Mouse (Mus musculus): ENCODE data around the gene Vmn1r211. TPM values are rescaled to one million over a fixed set of nuclear protein-coding genes. Genes with fewer than 3 reads are reported as not detected.
"Not testable (repeated sequence)": the region's sequence is repeated elsewhere in the genome, so short reads cannot be mapped to it uniquely, and the experiment has no call there.

Vmn1r211 gene
- not detected in 2 replicates for total RNA-seq (2017)

DNA sequence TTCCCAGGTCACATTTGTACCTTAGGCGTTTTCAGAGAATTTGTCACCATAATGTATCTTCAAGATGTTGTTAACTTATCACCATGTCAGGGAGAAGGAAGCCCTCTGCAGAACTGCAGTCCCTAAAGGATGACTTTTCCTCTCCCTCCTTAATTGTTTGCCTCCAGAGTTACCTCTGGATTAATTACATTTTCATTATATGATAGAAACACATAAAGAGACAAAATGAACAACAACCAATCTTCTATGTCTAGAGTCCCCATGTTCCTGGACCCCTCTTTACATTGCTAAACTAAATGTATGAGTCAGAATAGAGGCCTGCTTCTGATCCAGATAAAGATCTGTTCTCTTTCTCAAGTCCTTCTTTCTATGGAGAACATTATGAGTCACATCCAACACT lies at the start of gene Vmn1r211:
Gene Vmn1r211 (minus strand): TSS at position 101 of the 400 bp plus-strand sequence.
- no peak for ATAC-seq (replicated peaks; ENCODE audit: low read depth, poor library complexity, severe bottlenecking)

GRCm38 (mm10) chr13:22884105-22884504 lies 26.7 kb upstream of the Vmn1r211 start, which contains the start of gene Vmn1r212:
Gene Vmn1r212, minus strand, starts transcription at chr13:22884205.
- ATAC-seq (replicated peaks; ENCODE audit: low read depth, poor library complexity, severe bottlenecking): no peak

DNA sequence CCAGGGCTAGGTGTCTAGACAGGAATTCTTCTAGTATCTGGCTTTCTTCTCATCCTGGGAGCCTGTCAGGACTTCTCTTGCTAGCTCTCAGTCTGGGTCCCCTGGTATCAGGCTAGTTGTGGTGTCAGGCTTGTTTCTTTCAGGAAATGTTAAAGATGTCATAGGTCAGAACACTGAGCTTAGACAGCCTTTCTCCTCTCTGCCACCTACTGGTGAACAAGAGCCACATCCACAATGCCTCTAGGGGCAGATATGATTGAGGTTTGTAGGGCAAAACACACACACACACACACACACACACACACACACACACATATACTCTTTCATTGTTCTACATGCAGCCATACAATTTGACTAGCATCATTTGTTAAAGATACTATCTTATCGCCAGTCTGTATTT lies 21.9 kb upstream of the Vmn1r211 start:
- no peak for ATAC-seq (replicated peaks; ENCODE audit: low read depth, poor library complexity, severe bottlenecking)

DNA sequence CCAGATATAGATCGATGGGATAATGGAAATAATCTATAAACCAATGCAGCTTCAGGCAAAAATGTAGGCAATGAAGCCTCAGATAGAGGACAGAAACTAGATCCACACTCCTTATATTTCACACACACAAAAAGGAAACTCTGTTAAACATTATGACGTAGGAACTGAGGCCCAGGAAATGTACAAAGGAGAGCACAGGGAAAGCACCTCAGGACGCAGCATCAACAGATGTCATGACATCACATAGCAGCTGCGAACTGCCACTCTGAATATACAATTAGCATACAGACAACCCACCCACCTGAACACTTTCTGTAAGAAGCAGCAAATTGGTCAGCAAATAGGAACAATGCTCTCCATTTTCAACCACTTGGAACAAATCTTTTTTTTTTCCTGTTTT lies 2.6 kb downstream of the Vmn1r211 start:
- no peak for ATAC-seq (replicated peaks; ENCODE audit: low read depth, poor library complexity, severe bottlenecking)

GRCm38 (mm10) chr13:22846798-22847197 lies 10.6 kb downstream of the Vmn1r211 start:
- ATAC-seq (replicated peaks; ENCODE audit: low read depth, poor library complexity, severe bottlenecking): no peak

- not testable (repeated sequence) for ATAC-seq (replicated peaks; ENCODE audit: low read depth, poor library complexity, severe bottlenecking)
These were observed 13.1 kb downstream of the Vmn1r211 start for GRCm38 (mm10) chr13:22844304-22844703.

DNA sequence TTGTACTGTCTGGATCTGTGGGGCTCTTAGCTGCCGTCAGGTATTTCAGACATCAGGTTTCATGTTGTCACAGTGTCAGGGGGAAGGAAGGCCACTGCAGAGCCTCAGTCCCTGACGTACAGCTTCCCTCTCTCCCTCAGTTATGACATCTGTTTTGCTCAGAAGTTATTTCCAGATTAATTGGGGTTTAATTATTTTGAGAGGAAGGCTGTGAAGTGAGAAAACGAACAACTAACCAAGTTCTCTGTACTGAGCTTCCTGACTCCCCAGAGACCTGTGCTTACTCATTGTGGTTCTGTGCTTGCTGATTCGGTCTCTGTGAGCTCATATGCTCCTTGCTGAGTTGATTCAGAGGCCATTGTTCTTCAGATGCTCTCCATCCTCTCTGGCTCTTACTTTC lies 26.1 kb downstream of the Vmn1r211 start, which contains the start of gene Vmn1r210:
Gene Vmn1r210 (minus strand): TSS at position 101 of the 400 bp plus-strand sequence.
- no peak for ATAC-seq (replicated peaks; ENCODE audit: low read depth, poor library complexity, severe bottlenecking)

DNA sequence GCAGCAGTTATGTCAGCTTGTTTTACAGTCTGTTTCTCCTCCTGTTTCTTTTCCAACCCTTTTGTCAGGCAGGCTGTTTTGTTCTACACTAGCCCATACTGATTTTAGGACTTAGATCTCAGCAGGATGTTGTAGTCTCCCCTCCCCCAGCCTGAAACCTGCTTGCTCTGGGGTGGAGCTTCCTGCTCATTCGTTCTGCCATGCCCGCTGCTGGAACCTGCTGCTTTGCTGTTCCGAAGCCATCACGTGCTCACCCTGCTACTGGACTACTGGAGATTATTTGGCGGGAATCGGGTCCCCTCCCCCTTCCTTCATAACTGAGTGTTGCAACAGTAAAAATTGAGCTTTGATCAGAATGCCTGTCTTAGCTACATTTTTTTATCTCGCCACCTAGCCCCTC lies 28.0 kb downstream of the Vmn1r211 start:
- ATAC-seq (replicated peaks; ENCODE audit: low read depth, poor library complexity, severe bottlenecking): not testable (repeated sequence)

- ATAC-seq (replicated peaks; ENCODE audit: low read depth, poor library complexity, severe bottlenecking): not testable (repeated sequence)
These were observed 35.8 kb downstream of the Vmn1r211 start for GRCm38 (mm10) chr13:22821601-22822000.

- ATAC-seq (replicated peaks; ENCODE audit: low read depth, poor library complexity, severe bottlenecking): not testable (repeated sequence)
These were observed 47.8 kb downstream of the Vmn1r211 start, which contains the start of gene Vmn1r209 for GRCm38 (mm10) chr13:22809582-22809981. Gene Vmn1r209, minus strand, starts transcription at chr13:22809682.

Other genes starting within 250 kb of the Vmn1r211 start
- gene Vmn1r206, start 233.3 kb downstream of the Vmn1r211 start, total RNA-seq (2017): not detected in 2 replicates
- gene Vmn1r207-ps, start 127.9 kb downstream of the Vmn1r211 start, total RNA-seq (2017): not detected in 2 replicates
- not detected in 2 replicates for gene Vmn1r208, start 80.2 kb downstream of the Vmn1r211 start, total RNA-seq (2017)
- not detected in 2 replicates for gene Vmn1r209, start 47.9 kb downstream of the Vmn1r211 start, total RNA-seq (2017)
- not detected in 2 replicates for gene Vmn1r210, start 26.2 kb downstream of the Vmn1r211 start, total RNA-seq (2017)
- not detected in 2 replicates for gene Vmn1r212, start 26.6 kb upstream of the Vmn1r211 start, total RNA-seq (2017)
- gene Vmn1r213, start 150.1 kb upstream of the Vmn1r211 start, total RNA-seq (2017): not detected in 2 replicates
- gene Vmn1r214, start 172.9 kb upstream of the Vmn1r211 start, total RNA-seq (2017): not detected in 2 replicates
- gene Vmn1r215, start 210.5 kb upstream of the Vmn1r211 start, total RNA-seq (2017): not detected in 2 replicates

All from common myeloid progenitor, adult 5-6 weeks (primary cell).